Mouse (Mus musculus): ENCODE results near the gene Eefsec. TPM values are rescaled to one million over a fixed set of nuclear protein-coding genes. Genes with fewer than 3 reads are reported as not detected.

Gene Eefsec
- total and polyA plus RNA-seq, 2 experiments from 2014 or later: 22.9 to 28.4 TPM

GRCm38 (mm10) chr6:88369851-88370635, 76.3 kb downstream of the Eefsec start:
- no peak for ATAC-seq
- peak; percentile 37 for DNase-seq
- H3K4me1 ChIP-seq (ENCODE audit: insufficient read depth): no peaks in the 10 kb centered on the region

DNA sequence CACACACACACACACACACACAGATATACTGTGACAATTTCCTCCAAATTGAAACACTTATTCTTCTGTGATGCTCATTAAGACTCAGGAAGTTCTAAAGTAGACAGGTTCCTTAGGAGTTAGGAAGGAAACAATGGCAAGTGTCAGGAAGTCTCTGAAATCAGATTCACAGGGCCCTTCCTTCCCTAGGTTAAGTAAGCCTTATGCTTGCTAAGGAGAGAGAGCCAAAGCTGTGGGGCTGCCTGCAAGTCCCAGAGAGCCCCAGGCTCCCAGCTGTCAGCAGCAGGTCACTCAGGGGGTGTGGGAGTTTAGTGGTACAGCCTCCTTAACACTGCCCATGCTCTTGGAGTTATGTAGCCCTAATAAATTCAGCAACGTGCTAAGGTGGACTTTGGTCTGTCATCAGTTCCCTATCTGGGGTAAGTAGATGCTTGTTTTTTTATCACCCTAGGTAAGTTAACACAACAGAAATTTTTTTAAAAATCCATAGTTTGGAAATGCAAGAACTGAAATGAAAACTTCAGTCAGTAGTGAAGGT, 82.8 kb downstream of the Eefsec start:
- no peak overlapping the region for H3K9ac ChIP-seq
- no peaks in the 10 kb centered on the region for H3K4me1 ChIP-seq (ENCODE audit: insufficient read depth)
- 76% methylated on average over 1 of the region's 1 CpGs for WGBS
- no peak for TF ChIP-seq CTCF (IDR thresholded peaks at IDR 0.05; ENCODE audit: low read depth)
- no peak overlapping the region for H3K27ac ChIP-seq (ENCODE audit: low read depth, low read length)
- no peaks in the 10 kb centered on the region for H3K27me3 ChIP-seq (ENCODE audit: insufficient read depth, low read length)
- H3K4me2 ChIP-seq (ENCODE audit: low read depth): no peak overlapping the region
- H3K36me3 ChIP-seq (ENCODE audit: insufficient read depth): no peaks in the 10 kb centered on the region
- no peaks in the 10 kb centered on the region for H3K9me3 ChIP-seq (ENCODE audit: low read length)
- DNase-seq: no peak
- H3K4me3 ChIP-seq (ENCODE audit: low read depth, low read length): no peak overlapping the region
- ATAC-seq: no peak

More at GRCm38 (mm10) chr6:88369851-88370635, 76.3 kb downstream of the Eefsec start:
- 45% methylated on average over 8 of the region's 8 CpGs for WGBS
- H3K27me3 ChIP-seq (ENCODE audit: insufficient read depth, low read length): no peaks in the 10 kb centered on the region
- no peak overlapping the region for H3K27ac ChIP-seq (ENCODE audit: low read depth, low read length)
- no peak overlapping the region for H3K4me3 ChIP-seq (ENCODE audit: low read depth, low read length)
- TF ChIP-seq CTCF (IDR thresholded peaks at IDR 0.05; ENCODE audit: low read depth): no peak
- H3K4me2 ChIP-seq (ENCODE audit: low read depth): no peak overlapping the region
- no peaks in the 10 kb centered on the region for H3K9me3 ChIP-seq (ENCODE audit: low read length)
- no peak overlapping the region for H3K9ac ChIP-seq
- no peaks in the 10 kb centered on the region for H3K36me3 ChIP-seq (ENCODE audit: insufficient read depth)

DNA sequence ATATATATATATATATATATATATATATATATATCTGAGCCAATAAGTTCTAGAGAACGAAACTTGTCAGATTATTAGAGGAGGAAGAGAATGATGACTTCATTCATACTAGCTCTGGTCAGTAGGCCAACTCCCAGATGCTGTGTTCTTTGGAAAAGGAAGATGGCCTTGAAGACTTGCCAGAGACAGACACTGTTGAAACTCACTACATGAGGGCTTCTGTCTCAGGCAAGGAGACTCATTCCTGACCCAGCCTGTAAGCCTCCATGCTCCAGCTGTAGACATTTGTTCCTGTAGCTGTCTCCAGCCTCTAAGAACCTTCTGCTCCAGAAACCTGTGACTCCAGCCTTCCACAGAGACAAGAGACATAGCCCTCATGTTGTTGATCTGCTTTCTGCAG, 85.2 kb downstream of the Eefsec start:
- no peak overlapping the region for H3K4me2 ChIP-seq (ENCODE audit: low read depth)
- H3K36me3 ChIP-seq (ENCODE audit: insufficient read depth): 0 out of 2 replicates have a peak, but pooled peaks cover 9% of the 10 kb centered on the region
- no peak overlapping the region for H3K4me3 ChIP-seq (ENCODE audit: low read depth, low read length)
- ATAC-seq (no peak), DNase-seq (no peak)
- H3K9me3 ChIP-seq (ENCODE audit: low read length): no peaks in the 10 kb centered on the region
- H3K27ac ChIP-seq (ENCODE audit: low read depth, low read length): no peak overlapping the region
- H3K4me1 ChIP-seq (ENCODE audit: insufficient read depth): no peaks in the 10 kb centered on the region
- no peak for TF ChIP-seq CTCF (IDR thresholded peaks at IDR 0.05; ENCODE audit: low read depth)
- WGBS: 90% methylated on average over 1 of the region's 1 CpGs
- H3K27me3 ChIP-seq (ENCODE audit: insufficient read depth, low read length): no peaks in the 10 kb centered on the region
- H3K9ac ChIP-seq: no peak overlapping the region

DNA sequence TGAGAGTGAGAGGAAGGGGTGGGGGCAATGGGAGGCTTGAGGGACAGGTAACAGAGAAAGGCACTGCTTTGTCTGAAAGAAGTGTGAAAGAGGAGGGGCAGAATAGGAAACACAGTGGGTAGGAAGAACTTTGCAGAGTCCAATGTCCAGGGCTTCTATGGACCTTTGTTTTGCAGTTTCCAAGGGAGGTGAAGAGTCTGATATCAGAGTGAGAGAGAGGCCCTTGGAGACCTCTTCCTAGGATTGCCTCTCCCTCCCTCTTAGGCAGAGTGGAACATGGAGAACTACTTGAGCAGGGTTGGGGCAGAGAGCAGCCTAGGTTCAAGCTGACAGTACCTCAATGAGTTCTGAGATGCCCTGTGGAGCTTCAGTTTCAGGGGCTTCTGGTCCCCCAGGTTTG, 88.1 kb downstream of the Eefsec start:
- TF ChIP-seq CTCF (IDR thresholded peaks at IDR 0.05; ENCODE audit: low read depth): no peak
- H3K4me1 ChIP-seq (ENCODE audit: insufficient read depth): no peaks in the 10 kb centered on the region
- H3K27ac ChIP-seq (ENCODE audit: low read depth, low read length): no peak overlapping the region
- ATAC-seq: no peak
- H3K4me2 ChIP-seq (ENCODE audit: low read depth): no peak overlapping the region
- no peak for DNase-seq
- no peaks in the 10 kb centered on the region for H3K27me3 ChIP-seq (ENCODE audit: insufficient read depth, low read length)
- H3K36me3 ChIP-seq (ENCODE audit: insufficient read depth): peaks cover 12% of the 10 kb centered on the region; the same call in 1 of the 2 replicates
- H3K4me3 ChIP-seq (ENCODE audit: low read depth, low read length): no peak overlapping the region
- no peaks in the 10 kb centered on the region for H3K9me3 ChIP-seq (ENCODE audit: low read length)
- H3K9ac ChIP-seq: no peak overlapping the region

DNA sequence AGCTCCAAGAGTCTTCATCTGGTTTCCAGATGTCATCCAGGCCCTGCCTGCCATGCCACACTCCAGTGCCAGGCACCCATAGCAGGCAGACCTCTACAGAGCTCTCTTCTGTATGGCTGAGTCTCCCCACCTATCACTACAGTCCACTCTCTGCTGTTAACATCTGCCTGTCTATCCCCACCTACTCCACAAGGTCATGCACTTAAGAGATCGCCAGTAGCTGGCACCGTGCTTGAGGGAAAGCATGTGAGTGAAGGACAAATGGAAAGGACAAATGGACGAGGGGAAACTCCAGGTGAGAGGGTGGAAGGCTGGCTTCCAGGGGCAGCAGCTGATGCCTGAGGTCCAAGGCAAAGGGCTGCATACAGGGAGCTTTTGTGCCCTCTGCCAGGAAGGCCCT, 90.5 kb downstream of the Eefsec start:
- Histone ChIP-seq H3K4me3 (ENCODE audit: low read depth, low read length) (no peak overlapping the region), H3K27me3 (ENCODE audit: insufficient read depth, low read length) (no peaks in the 10 kb centered on the region), H3K4me2 (ENCODE audit: low read depth) (no peak overlapping the region), H3K9me3 (ENCODE audit: low read length) (no peaks in the 10 kb centered on the region), H3K4me1 (ENCODE audit: insufficient read depth) (no peaks in the 10 kb centered on the region), H3K27ac (ENCODE audit: low read depth, low read length) (no peak overlapping the region), H3K36me3 (ENCODE audit: insufficient read depth) (peaks cover 12% of the 10 kb centered on the region; the same call in 1 of the 2 replicates), H3K9ac (no peak overlapping the region)
- no peak for DNase-seq
- TF ChIP-seq CTCF (IDR thresholded peaks at IDR 0.05; ENCODE audit: low read depth): no peak
- 91% methylated on average over 3 of the region's 3 CpGs for WGBS
- ATAC-seq: no peak

DNA sequence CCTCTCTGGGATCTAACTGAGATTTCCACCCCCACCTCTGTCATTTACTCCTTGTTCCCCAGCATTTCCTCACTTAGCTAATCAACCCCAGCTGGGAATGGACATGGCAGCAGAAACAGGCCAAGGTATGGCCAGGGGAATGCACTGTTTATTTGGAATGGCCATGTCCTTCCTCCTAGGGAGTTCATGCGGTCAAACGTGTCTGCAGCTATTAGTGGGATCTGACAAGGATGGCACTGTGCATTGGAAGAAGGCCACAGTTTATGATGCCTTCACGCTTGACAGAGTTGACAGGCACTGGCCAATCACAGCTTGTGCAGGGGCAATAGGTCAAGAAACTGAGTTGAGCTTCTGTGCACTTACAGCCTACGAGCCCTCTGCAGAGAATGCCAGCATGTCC, 93.8 kb downstream of the Eefsec start:
- WGBS: 74% methylated on average over 4 of the region's 4 CpGs

DNA sequence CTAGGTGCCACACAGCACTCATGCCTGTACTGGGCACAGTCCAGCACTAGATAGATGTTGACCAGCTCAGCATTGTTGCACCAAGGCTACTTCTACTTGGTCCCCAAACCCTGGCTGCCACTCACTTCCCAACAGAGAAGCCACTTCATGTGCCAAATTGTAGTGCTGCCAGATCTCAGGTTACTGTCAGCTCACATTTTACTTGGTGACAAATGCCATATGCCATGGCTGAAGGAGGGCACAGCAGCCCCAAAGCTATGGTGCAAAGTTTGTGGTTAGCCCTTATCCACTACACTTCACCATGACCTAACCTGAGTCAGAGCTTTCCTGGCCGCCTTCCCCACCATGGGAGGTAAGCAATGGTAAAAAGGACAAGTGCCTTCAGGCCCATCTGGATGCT, 99.6 kb downstream of the Eefsec start:
- DNase-seq (no peak), ATAC-seq (no peak)
- H3K27ac ChIP-seq (ENCODE audit: low read depth, low read length): no peak overlapping the region
- no peak overlapping the region for H3K4me3 ChIP-seq (ENCODE audit: low read depth, low read length)
- H3K27me3 ChIP-seq (ENCODE audit: insufficient read depth, low read length): no peaks in the 10 kb centered on the region
- H3K4me2 ChIP-seq (ENCODE audit: low read depth): no peak overlapping the region
- no peak overlapping the region for H3K9ac ChIP-seq
- H3K4me1 ChIP-seq (ENCODE audit: insufficient read depth): peaks cover 10% of the 10 kb centered on the region; the same call in 1 of the 2 replicates
- no peaks in the 10 kb centered on the region for H3K9me3 ChIP-seq (ENCODE audit: low read length)
- 100% methylated on average over 1 of the region's 1 CpGs for WGBS
- TF ChIP-seq CTCF (IDR thresholded peaks at IDR 0.05; ENCODE audit: low read depth): no peak
- H3K36me3 ChIP-seq (ENCODE audit: insufficient read depth): no peaks in the 10 kb centered on the region

More for the DNA sequence above, 93.8 kb downstream of the Eefsec start:
- Histone ChIP-seq H3K4me1 (ENCODE audit: insufficient read depth) (no peaks in the 10 kb centered on the region), H3K4me2 (ENCODE audit: low read depth) (no peak overlapping the region), H3K27ac (ENCODE audit: low read depth, low read length) (no peak overlapping the region), H3K9me3 (ENCODE audit: low read length) (no peaks in the 10 kb centered on the region), H3K27me3 (ENCODE audit: insufficient read depth, low read length) (no peaks in the 10 kb centered on the region), H3K4me3 (ENCODE audit: low read depth, low read length) (no peak overlapping the region), H3K36me3 (ENCODE audit: insufficient read depth) (peaks cover 4% of the 10 kb centered on the region; the same call in 1 of the 2 replicates), H3K9ac (no peak overlapping the region)
- ATAC-seq (no peak), DNase-seq (no peak)
- TF ChIP-seq CTCF (IDR thresholded peaks at IDR 0.05; ENCODE audit: low read depth): no peak
